Mouse (Mus musculus): ENCODE measurements around the gene Itih5. TPM values are rescaled to one million over a fixed set of nuclear protein-coding genes. Genes with fewer than 3 reads are reported as not detected.

The Itih5 gene
- polyA plus RNA-seq, 1 experiment from 2014 or later, result 7.3 TPM

GRCm38 (mm10) chr2:10250926-10251325 is 97.6 kb downstream of the Itih5 start:
- ATAC-seq (replicated peaks), result peak; percentile 30; the same call in 1 of the 2 replicates
- Histone ChIP-seq H3K27me3 (replicated peaks) (no peaks in the 10 kb centered on the region), H3K9me3 (no peaks in the 10 kb centered on the region), H3K36me3 (replicated peaks) (no peaks in the 10 kb centered on the region), H3K4me2 (no peak overlapping the region), H3K4me3 (no peak overlapping the region), H3K27ac (no peak overlapping the region), H3K4me1 (no peaks in the 10 kb centered on the region), H3K9ac (no peak overlapping the region)
- WGBS, result 59% methylated on average over 4 of the region's 4 CpGs

- Histone ChIP-seq H3K4me1 (no peaks in the 10 kb centered on the region), H3K27ac (no peak overlapping the region), H3K4me3 (no peak overlapping the region), H3K27me3 (replicated peaks) (no peaks in the 10 kb centered on the region), H3K36me3 (replicated peaks) (no peaks in the 10 kb centered on the region), H3K9me3 (no peaks in the 10 kb centered on the region), H3K4me2 (no peak overlapping the region), H3K9ac (no peak overlapping the region)
- WGBS, result 92% methylated on average over 9 of the region's 9 CpGs
- ATAC-seq (replicated peaks), result no peak
These were observed 98.1 kb downstream of the Itih5 start for GRCm38 (mm10) chr2:10251466-10251865.

GRCm38 (mm10) chr2:10252016-10252415 is 98.6 kb downstream of the Itih5 start:
- H3K4me1 ChIP-seq, result no peaks in the 10 kb centered on the region
- 92% methylated on average over 2 of the region's 2 CpGs for WGBS
- ATAC-seq (replicated peaks), result no peak
- no peaks in the 10 kb centered on the region for H3K36me3 ChIP-seq (replicated peaks)
- H3K4me3 ChIP-seq, result no peak overlapping the region
- no peak overlapping the region for H3K27ac ChIP-seq
- H3K4me2 ChIP-seq, result no peak overlapping the region
- no peak overlapping the region for H3K9ac ChIP-seq
- H3K27me3 ChIP-seq (replicated peaks), result no peaks in the 10 kb centered on the region
- no peaks in the 10 kb centered on the region for H3K9me3 ChIP-seq

GRCm38 (mm10) chr2:10253351-10253750 is 100.0 kb downstream of the Itih5 start:
- Histone ChIP-seq H3K4me2 (no peak overlapping the region), H3K9me3 (no peaks in the 10 kb centered on the region), H3K4me3 (no peak overlapping the region), H3K27me3 (replicated peaks) (no peaks in the 10 kb centered on the region), H3K4me1 (no peaks in the 10 kb centered on the region), H3K36me3 (replicated peaks) (no peaks in the 10 kb centered on the region), H3K27ac (no peak overlapping the region), H3K9ac (no peak overlapping the region)
- no peak for ATAC-seq (replicated peaks)
- WGBS, result 94% methylated on average over 3 of the region's 3 CpGs

- ATAC-seq (replicated peaks), result no peak
- 70% methylated on average over 5 of the region's 5 CpGs for WGBS
- Histone ChIP-seq H3K27me3 (replicated peaks) (no peaks in the 10 kb centered on the region), H3K36me3 (replicated peaks) (no peaks in the 10 kb centered on the region), H3K4me1 (no peaks in the 10 kb centered on the region), H3K27ac (no peak overlapping the region), H3K4me3 (no peak overlapping the region), H3K9ac (no peak overlapping the region), H3K9me3 (no peaks in the 10 kb centered on the region), H3K4me2 (no peak overlapping the region)
These were observed 103.6 kb downstream of the Itih5 start for GRCm38 (mm10) chr2:10256949-10257348.

- no peak overlapping the region for H3K9ac ChIP-seq
- WGBS, result 78% methylated on average over 5 of the region's 5 CpGs
- ATAC-seq (replicated peaks), result no peak
These were observed 104.9 kb downstream of the Itih5 start for GRCm38 (mm10) chr2:10258312-10258711.

GRCm38 (mm10) chr2:10260109-10260508 is 106.7 kb downstream of the Itih5 start:
- WGBS, result 41% methylated on average over 5 of the region's 5 CpGs
- no peak for ATAC-seq (replicated peaks)

More at GRCm38 (mm10) chr2:10258312-10258711, 104.9 kb downstream of the Itih5 start:
- H3K4me2 ChIP-seq, result no peak overlapping the region
- no peak overlapping the region for H3K4me3 ChIP-seq
- H3K36me3 ChIP-seq (replicated peaks), result no peaks in the 10 kb centered on the region
- H3K27ac ChIP-seq, result no peak overlapping the region
- H3K9me3 ChIP-seq, result no peaks in the 10 kb centered on the region
- H3K4me1 ChIP-seq, result no peaks in the 10 kb centered on the region
- H3K27me3 ChIP-seq (replicated peaks), result no peaks in the 10 kb centered on the region

GRCm38 (mm10) chr2:10261337-10261736 is 108.0 kb downstream of the Itih5 start:
- H3K36me3 ChIP-seq (replicated peaks), result no peaks in the 10 kb centered on the region
- WGBS, result 78% methylated on average over 5 of the region's 5 CpGs
- H3K4me1 ChIP-seq, result no peaks in the 10 kb centered on the region
- no peak overlapping the region for H3K4me3 ChIP-seq
- no peak overlapping the region for H3K27ac ChIP-seq
- H3K9ac ChIP-seq, result no peak overlapping the region
- H3K4me2 ChIP-seq, result no peak overlapping the region
- ATAC-seq (replicated peaks), result no peak
- H3K9me3 ChIP-seq, result no peaks in the 10 kb centered on the region
- no peaks in the 10 kb centered on the region for H3K27me3 ChIP-seq (replicated peaks)

More at GRCm38 (mm10) chr2:10260109-10260508, 106.7 kb downstream of the Itih5 start:
- Histone ChIP-seq H3K4me1 (no peaks in the 10 kb centered on the region), H3K4me2 (no peak overlapping the region), H3K36me3 (replicated peaks) (no peaks in the 10 kb centered on the region), H3K27ac (no peak overlapping the region), H3K9ac (no peak overlapping the region), H3K27me3 (replicated peaks) (no peaks in the 10 kb centered on the region), H3K4me3 (no peak overlapping the region), H3K9me3 (no peaks in the 10 kb centered on the region)

GRCm38 (mm10) chr2:10262722-10263121 is 109.4 kb downstream of the Itih5 start:
- Histone ChIP-seq H3K9ac (no peak overlapping the region), H3K27ac (no peak overlapping the region), H3K36me3 (replicated peaks) (no peaks in the 10 kb centered on the region), H3K4me3 (no peak overlapping the region), H3K27me3 (replicated peaks) (no peaks in the 10 kb centered on the region), H3K9me3 (no peaks in the 10 kb centered on the region), H3K4me1 (no peaks in the 10 kb centered on the region), H3K4me2 (no peak overlapping the region)
- 19% methylated on average over 5 of the region's 5 CpGs for WGBS
- no peak for ATAC-seq (replicated peaks)

- H3K27me3 ChIP-seq (replicated peaks), result no peaks in the 10 kb centered on the region
- 57% methylated on average over 7 of the region's 7 CpGs for WGBS
These were observed 110.6 kb downstream of the Itih5 start for GRCm38 (mm10) chr2:10263909-10264489.

GRCm38 (mm10) chr2:10265881-10266280 is 112.5 kb downstream of the Itih5 start:
- Histone ChIP-seq H3K4me1 (no peaks in the 10 kb centered on the region), H3K4me3 (no peak overlapping the region), H3K4me2 (no peak overlapping the region), H3K27me3 (replicated peaks) (no peaks in the 10 kb centered on the region), H3K27ac (no peak overlapping the region), H3K9ac (no peak overlapping the region), H3K36me3 (replicated peaks) (no peaks in the 10 kb centered on the region), H3K9me3 (no peaks in the 10 kb centered on the region)
- no peak for ATAC-seq (replicated peaks)
- WGBS, result 83% methylated on average over 5 of the region's 5 CpGs

More at GRCm38 (mm10) chr2:10263909-10264489, 110.6 kb downstream of the Itih5 start:
- ATAC-seq (replicated peaks), result no peak
- Histone ChIP-seq H3K4me1 (no peaks in the 10 kb centered on the region), H3K9ac (no peak overlapping the region), H3K36me3 (replicated peaks) (no peaks in the 10 kb centered on the region), H3K4me2 (no peak overlapping the region), H3K4me3 (no peak overlapping the region), H3K9me3 (no peaks in the 10 kb centered on the region), H3K27ac (no peak overlapping the region)

GRCm38 (mm10) chr2:10272604-10273115 is 119.3 kb downstream of the Itih5 start:
- H3K36me3 ChIP-seq (replicated peaks), result no peaks in the 10 kb centered on the region
- H3K9ac ChIP-seq, result no peak overlapping the region
- no peaks in the 10 kb centered on the region for H3K27me3 ChIP-seq (replicated peaks)
- H3K4me1 ChIP-seq, result peaks cover 14% of the 10 kb centered on the region
- WGBS, result 71% methylated on average over 7 of the region's 9 CpGs
- no peaks in the 10 kb centered on the region for H3K9me3 ChIP-seq
- no peak for ATAC-seq (replicated peaks)
- H3K27ac ChIP-seq, result no peak overlapping the region
- H3K4me3 ChIP-seq, result no peak overlapping the region
- H3K4me2 ChIP-seq, result no peak overlapping the region

- no peak overlapping the region for H3K4me3 ChIP-seq
- no peak for ATAC-seq (replicated peaks)
- H3K4me2 ChIP-seq, result no peak overlapping the region
- no peak overlapping the region for H3K27ac ChIP-seq
- no peaks in the 10 kb centered on the region for H3K36me3 ChIP-seq (replicated peaks)
- no peaks in the 10 kb centered on the region for H3K9me3 ChIP-seq
- no peak overlapping the region for H3K9ac ChIP-seq
- H3K27me3 ChIP-seq (replicated peaks), result no peaks in the 10 kb centered on the region
- H3K4me1 ChIP-seq, result peaks cover 14% of the 10 kb centered on the region
- 93% methylated on average over 3 of the region's 3 CpGs for WGBS
These were observed 120.2 kb downstream of the Itih5 start for GRCm38 (mm10) chr2:10273541-10274050.
